Mouse (Mus musculus) testis, adult 2 months (tissue): ENCODE data around the gene Fam189b.
"Not testable (repeated sequence)": the region's sequence is repeated elsewhere in the genome, so short reads cannot be mapped to it uniquely, and the experiment has no call there.

ENCODE experiments used
- CTCF ChIP-seq: fragments of 200-500 bp; IDR thresholded peaks from 2 replicates; pipeline ENCODE4 v1.5.1; 2012; ENCODE audit warnings: low read depth, mild to moderate bottlenecking, inconsistent platforms, low read length, moderate library complexity; ENCODE audit not compliant: control insufficient read depth, insufficient read depth, insufficient replicate concordance
- POLR2A ChIP-seq: fragments of 200-500 bp; IDR thresholded peaks from 2 replicates; pipeline ENCODE4 v1.6.1; 2012; ENCODE audit warnings: low read depth, mild to moderate bottlenecking, inconsistent platforms, low read length, moderate library complexity; ENCODE audit not compliant: control insufficient read depth

DNA sequence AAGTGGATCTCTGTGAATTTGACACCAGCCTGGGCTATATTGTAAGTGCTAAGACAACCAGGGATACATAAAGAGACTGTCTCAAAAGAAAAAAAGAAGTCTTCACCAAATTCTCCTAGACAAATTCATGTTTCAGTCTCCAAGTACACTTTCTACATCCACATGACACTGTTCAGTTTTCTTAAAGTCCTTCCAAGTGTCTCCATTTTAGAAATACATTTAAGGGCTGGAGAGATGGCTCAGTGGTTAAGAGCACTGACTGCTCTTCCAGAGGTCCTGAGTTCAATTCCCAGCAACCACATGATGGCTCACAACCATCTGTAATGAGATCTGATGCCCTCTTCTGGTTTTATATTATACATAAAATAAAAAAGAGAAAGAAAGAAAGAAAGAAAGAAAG, 21.7 kb upstream of the Fam189b start:
- not testable (repeated sequence) for TF ChIP-seq CTCF, POLR2A
